Mouse (Mus musculus): Measurements from ENCODE around the gene Fhdc1.

Fhdc1 gene

GRCm38 (mm10) chr3:84409474-84409862 lies 70.8 kb downstream of the Fhdc1 start:
- POLR2A ChIA-PET: no interaction called here
- CTCF ChIA-PET: interaction anchor here in 1 of 4 experiments (1.2 kb wide), 1 partner anchor 184 kb away, joined by 3 read pairs; no protein-coding TSS in a partner anchor

GRCm38 (mm10) chr3:84408756-84409473 lies 71.3 kb downstream of the Fhdc1 start:
- CTCF ChIA-PET: interaction anchor here in 3 of 4 experiments (0.6 to 1.2 kb wide), 3 partner anchors 37 to 184 kb away, joined by 3 to 6 read pairs (median 3); no protein-coding TSS in a partner anchor
- POLR2A ChIA-PET: interaction anchor here in 3 of 4 experiments (0.5 to 1.4 kb wide), 3 partner anchors 10 to 357 kb away, joined by 4 to 7 read pairs (median 4); no protein-coding TSS in a partner anchor

GRCm38 (mm10) chr3:84405523-84405922 lies 74.7 kb downstream of the Fhdc1 start:
- CTCF ChIA-PET: no interaction called here
- POLR2A ChIA-PET: interaction anchor here in 1 of 4 experiments (0.6 to 0.7 kb wide), 2 partner anchors 51 to 287 kb away, joined by 3 read pairs; no protein-coding TSS in a partner anchor

GRCm38 (mm10) chr3:84403389-84403788 lies 76.8 kb downstream of the Fhdc1 start:
- POLR2A ChIA-PET: interaction anchor here in 1 of 4 experiments (0.6 kb wide), 2 partner anchors 141 to 438 kb away, joined by 3 read pairs; no protein-coding TSS in a partner anchor
- CTCF ChIA-PET: no interaction called here

GRCm38 (mm10) chr3:84402716-84403115 lies 77.5 kb downstream of the Fhdc1 start:
- POLR2A ChIA-PET: no interaction called here
- CTCF ChIA-PET: no interaction called here

- ChIA-PET CTCF (interaction anchor here in 1 of 4 experiments (0.6 kb wide), 1 partner anchor 226 kb away, joined by 3 read pairs; no protein-coding TSS in a partner anchor), POLR2A (no interaction called here)
These were observed 82.3 kb downstream of the Fhdc1 start for GRCm38 (mm10) chr3:84397976-84398375.

GRCm38 (mm10) chr3:84396240-84396639 lies 84.0 kb downstream of the Fhdc1 start:
- POLR2A ChIA-PET: interaction anchor here in 1 of 4 experiments (0.6 kb wide), 1 partner anchor 84 kb away, joined by 4 read pairs; no protein-coding TSS in a partner anchor
- CTCF ChIA-PET: interaction anchor here in 1 of 4 experiments (0.6 kb wide), 1 partner anchor 224 kb away, joined by 3 read pairs; no protein-coding TSS in a partner anchor

GRCm38 (mm10) chr3:84395840-84396239 lies 84.4 kb downstream of the Fhdc1 start:
- ChIA-PET POLR2A (no interaction called here), CTCF (no interaction called here)

GRCm38 (mm10) chr3:84394841-84395447 lies 85.3 kb downstream of the Fhdc1 start:
- ChIA-PET CTCF (no interaction called here), POLR2A (no interaction called here)
